Mouse (Mus musculus): ENCODE results near the gene Fam104a.

GRCm38 (mm10) chr11:113729917-113730316 lies 46.0 kb upstream of the Fam104a start:
- TF ChIP-seq CTCF (IDR thresholded peaks at IDR 0.05; ENCODE audit: low read depth) (no peak), EP300 (IDR thresholded peaks at IDR 0.05; ENCODE audit: low read depth) (no peak)
